Mouse (Mus musculus): ENCODE results near the gene Rep15. TPM values are rescaled to one million over a fixed set of nuclear protein-coding genes. Genes with fewer than 3 reads are reported as not detected.

Gene Rep15
- polyA plus RNA-seq, 1 experiment from 2014 or later: 0.19 TPM

- Histone ChIP-seq H3K36me3 (replicated peaks; ENCODE audit: insufficient read depth, low read length) (peaks cover 56% of the 10 kb centered on the region), H3K4me2 (ENCODE audit: low read depth, low read length) (0 out of 2 replicates have a peak overlapping the region, but pooled peaks have one; percentile 9), H3K27ac (ENCODE audit: low read depth) (no peak overlapping the region), H3K4me1 (ENCODE audit: insufficient read depth) (no peaks in the 10 kb centered on the region), H3K4me3 (ENCODE audit: low read depth, low read length) (no peak overlapping the region), H3K9me3 (ENCODE audit: low read length) (no peaks in the 10 kb centered on the region), H3K27me3 (ENCODE audit: insufficient read depth, low read length) (no peaks in the 10 kb centered on the region), H3K9ac (replicated peaks) (no peak overlapping the region)
- TF ChIP-seq CTCF (IDR thresholded peaks at IDR 0.05; ENCODE audit: low read depth) (no peak), EP300 (IDR thresholded peaks at IDR 0.05; ENCODE audit: low read depth) (no peak)
- 0 out of 2 replicates have a peak, but pooled peaks have one; percentile 5 for ATAC-seq
- DNase-seq: peak; percentile 10
- 75% methylated on average over 9 of the region's 9 CpGs for WGBS (ENCODE audit: insufficient replicate concordance)
Measured at GRCm38 (mm10) chr6:147052440-147052839, 20.1 kb downstream of the Rep15 start.

GRCm38 (mm10) chr6:147053785-147054646 lies 21.6 kb downstream of the Rep15 start:
- no peaks in the 10 kb centered on the region for H3K27me3 ChIP-seq (ENCODE audit: insufficient read depth, low read length)
- no peak overlapping the region for H3K4me2 ChIP-seq (ENCODE audit: low read depth, low read length)
- 89% methylated on average over 19 of the region's 19 CpGs for WGBS (ENCODE audit: insufficient replicate concordance)
- H3K9ac ChIP-seq (replicated peaks): no peak overlapping the region
- peak; percentile 5 for DNase-seq
- no peaks in the 10 kb centered on the region for H3K4me1 ChIP-seq (ENCODE audit: insufficient read depth)
- peaks cover 52% of the 10 kb centered on the region for H3K36me3 ChIP-seq (replicated peaks; ENCODE audit: insufficient read depth, low read length)
- H3K9me3 ChIP-seq (ENCODE audit: low read length): no peaks in the 10 kb centered on the region
- no peak for ATAC-seq
- no peak overlapping the region for H3K27ac ChIP-seq (ENCODE audit: low read depth)
- no peak for TF ChIP-seq CTCF (IDR thresholded peaks at IDR 0.05; ENCODE audit: low read depth)
- no peak for TF ChIP-seq EP300 (IDR thresholded peaks at IDR 0.05; ENCODE audit: low read depth)
- no peak overlapping the region for H3K4me3 ChIP-seq (ENCODE audit: low read depth, low read length)

- Histone ChIP-seq H3K27ac (ENCODE audit: low read depth) (no peak overlapping the region), H3K4me3 (ENCODE audit: low read depth, low read length) (no peak overlapping the region), H3K9me3 (ENCODE audit: low read length) (no peaks in the 10 kb centered on the region), H3K9ac (replicated peaks) (no peak overlapping the region), H3K4me1 (ENCODE audit: insufficient read depth) (no peaks in the 10 kb centered on the region), H3K36me3 (replicated peaks; ENCODE audit: insufficient read depth, low read length) (peaks cover 42% of the 10 kb centered on the region), H3K4me2 (ENCODE audit: low read depth, low read length) (no peak overlapping the region), H3K27me3 (ENCODE audit: insufficient read depth, low read length) (no peaks in the 10 kb centered on the region)
- 78% methylated on average over 10 of the region's 10 CpGs for WGBS (ENCODE audit: insufficient replicate concordance)
- ATAC-seq (no peak), DNase-seq (peak; percentile 9)
- TF ChIP-seq CTCF (IDR thresholded peaks at IDR 0.05; ENCODE audit: low read depth) (no peak), EP300 (IDR thresholded peaks at IDR 0.05; ENCODE audit: low read depth) (no peak)
Measured at GRCm38 (mm10) chr6:147055374-147055977, 23.1 kb downstream of the Rep15 start.

- no peak overlapping the region for H3K4me3 ChIP-seq (ENCODE audit: low read depth, low read length)
- no peak overlapping the region for H3K9ac ChIP-seq (replicated peaks)
- H3K4me1 ChIP-seq (ENCODE audit: insufficient read depth): no peaks in the 10 kb centered on the region
- H3K9me3 ChIP-seq (ENCODE audit: low read length): no peaks in the 10 kb centered on the region
- ATAC-seq (no peak), DNase-seq (peak; percentile 9)
- no peak overlapping the region for H3K4me2 ChIP-seq (ENCODE audit: low read depth, low read length)
- peaks cover 51% of the 10 kb centered on the region for H3K36me3 ChIP-seq (replicated peaks; ENCODE audit: insufficient read depth, low read length)
- TF ChIP-seq EP300 (IDR thresholded peaks at IDR 0.05; ENCODE audit: low read depth): no peak
- TF ChIP-seq CTCF (IDR thresholded peaks at IDR 0.05; ENCODE audit: low read depth): no peak
- 80% methylated on average over 7 of the region's 7 CpGs for whole genome bisulfite sequencing (ENCODE audit: insufficient replicate concordance)
- H3K27ac ChIP-seq (ENCODE audit: low read depth): no peak overlapping the region
- H3K27me3 ChIP-seq (ENCODE audit: insufficient read depth, low read length): no peaks in the 10 kb centered on the region
Measured at GRCm38 (mm10) chr6:147059326-147059725, 26.9 kb downstream of the Rep15 start.

GRCm38 (mm10) chr6:147061630-147062029 lies 29.2 kb downstream of the Rep15 start:
- Histone ChIP-seq H3K36me3 (replicated peaks; ENCODE audit: insufficient read depth, low read length) (peaks cover 36% of the 10 kb centered on the region), H3K4me1 (ENCODE audit: insufficient read depth) (no peaks in the 10 kb centered on the region), H3K4me2 (ENCODE audit: low read depth, low read length) (no peak overlapping the region), H3K9me3 (ENCODE audit: low read length) (no peaks in the 10 kb centered on the region), H3K27me3 (ENCODE audit: insufficient read depth, low read length) (no peaks in the 10 kb centered on the region), H3K4me3 (ENCODE audit: low read depth, low read length) (no peak overlapping the region), H3K9ac (replicated peaks) (no peak overlapping the region), H3K27ac (ENCODE audit: low read depth) (no peak overlapping the region)
- 86% methylated on average over 9 of the region's 9 CpGs for WGBS (ENCODE audit: insufficient replicate concordance)
- peak; percentile 9 for DNase-seq
- no peak for ATAC-seq
- TF ChIP-seq CTCF (IDR thresholded peaks at IDR 0.05; ENCODE audit: low read depth): no peak
- TF ChIP-seq EP300 (IDR thresholded peaks at IDR 0.05; ENCODE audit: low read depth): no peak

GRCm38 (mm10) chr6:147062034-147062433 lies 29.6 kb downstream of the Rep15 start:
- Histone ChIP-seq H3K4me3 (ENCODE audit: low read depth, low read length) (no peak overlapping the region), H3K27ac (ENCODE audit: low read depth) (no peak overlapping the region), H3K9me3 (ENCODE audit: low read length) (no peaks in the 10 kb centered on the region), H3K36me3 (replicated peaks; ENCODE audit: insufficient read depth, low read length) (peaks cover 39% of the 10 kb centered on the region), H3K27me3 (ENCODE audit: insufficient read depth, low read length) (no peaks in the 10 kb centered on the region), H3K4me2 (ENCODE audit: low read depth, low read length) (no peak overlapping the region), H3K9ac (replicated peaks) (no peak overlapping the region), H3K4me1 (ENCODE audit: insufficient read depth) (no peaks in the 10 kb centered on the region)
- DNase-seq (peak; percentile 9), ATAC-seq (no peak)
- 82% methylated on average over 7 of the region's 7 CpGs for WGBS (ENCODE audit: insufficient replicate concordance)
- no peak for TF ChIP-seq EP300 (IDR thresholded peaks at IDR 0.05; ENCODE audit: low read depth)
- TF ChIP-seq CTCF (IDR thresholded peaks at IDR 0.05; ENCODE audit: low read depth): no peak

Data from liver, postnatal 0 days (tissue).